Mouse (Mus musculus) 416B (cell line): ENCODE measurements at regions not wholly inside any gene's neighbourhood (a gene's known extent, or its start where the extent isn't known, plus 50 kb on each side); places are given as distances from the start of the nearest gene placed in this dataset.

Experiments used
- DNase-seq: peaks from one replicate; pipeline ENCODE4 v3.0.0; 2011; ENCODE audit warnings: low read depth

- DNase-seq: no peak
These were observed 1184.4 kb downstream of the Efna5 start for GRCm38 (mm10) chr17:61696717-61697116.

GRCm38 (mm10) chr17:61686325-61686724 lies 1194.8 kb downstream of the Efna5 start:
- DNase-seq: no peak

GRCm38 (mm10) chr17:61684524-61684923 lies 1196.6 kb downstream of the Efna5 start:
- no peak for DNase-seq

GRCm38 (mm10) chr17:61670651-61671050 lies 1210.5 kb downstream of the Efna5 start:
- no peak for DNase-seq

- DNase-seq: no peak
These were observed 1213.7 kb downstream of the Efna5 start for GRCm38 (mm10) chr17:61667428-61667827.

GRCm38 (mm10) chr17:61664926-61665325 lies 1216.2 kb downstream of the Efna5 start:
- DNase-seq: no peak

GRCm38 (mm10) chr17:61647576-61647975 lies 1233.5 kb downstream of the Efna5 start:
- DNase-seq: no peak

GRCm38 (mm10) chr17:61608286-61608685 lies 1272.8 kb downstream of the Efna5 start:
- no peak for DNase-seq

- no peak for DNase-seq
These were observed 1274.2 kb downstream of the Efna5 start for GRCm38 (mm10) chr17:61606729-61607481.

- DNase-seq: peak; percentile 75
These were observed 1276.9 kb downstream of the Efna5 start for GRCm38 (mm10) chr17:61604246-61604645.

GRCm38 (mm10) chr17:61589255-61589654 lies 1291.9 kb downstream of the Efna5 start:
- DNase-seq: peak; percentile 95

- no peak for DNase-seq
These were observed 1302.2 kb downstream of the Efna5 start for GRCm38 (mm10) chr17:61578895-61579294.

GRCm38 (mm10) chr17:61570933-61571332 lies 1310.2 kb downstream of the Efna5 start:
- no peak for DNase-seq
